Mouse (Mus musculus) mouse embryonic stem cell (cell line): ENCODE results near the gene Pgam1.
"Not testable (repeated sequence)": the region's sequence is repeated elsewhere in the genome, so short reads cannot be mapped to it uniquely, and the experiment has no call there.

Source experiments
- in situ Hi-C, 2 experiments: fragments of 300-500 bp; cut with MboI; formaldehyde crosslinking; loops; 1 replicate in 1 of 2; 3 replicates in 1 of 2; pipeline ENCODE4 v1.14.3; 2019 to 2020; ENCODE audit warnings: low sequenced_read_pairs in 2 of 2, low pct_unique_long_range_greater_than_20kb in 1 of 2, mixed read lengths in 1 of 2; ENCODE audit not compliant: unreplicated experiment in 1 of 2

The Pgam1 gene

GRCm38 (mm10) chr19:41911178-41912073 is at the start of gene Pgam1:
Gene Pgam1, plus strand, starts transcription at chr19:41911923.
- in situ Hi-C loops = no loop called here

- in situ Hi-C loops = no loop called here
Measured at GRCm38 (mm10) chr19:41866707-41867106, 45.0 kb upstream of the Pgam1 start.

GRCm38 (mm10) chr19:41869296-41869695 is 42.4 kb upstream of the Pgam1 start:
- in situ Hi-C loops = no loop called here

- in situ Hi-C loops = not testable (repeated sequence)
Measured at GRCm38 (mm10) chr19:41869946-41870345, 41.8 kb upstream of the Pgam1 start.

GRCm38 (mm10) chr19:41872285-41872684 is 39.4 kb upstream of the Pgam1 start:
- in situ Hi-C loops = no loop called here

GRCm38 (mm10) chr19:41874356-41874755 is 37.4 kb upstream of the Pgam1 start:
- in situ Hi-C loops = no loop called here

- in situ Hi-C loops = no loop called here
Measured at GRCm38 (mm10) chr19:41881842-41882241, 29.9 kb upstream of the Pgam1 start.

GRCm38 (mm10) chr19:41883882-41884281 is 27.8 kb upstream of the Pgam1 start:
- in situ Hi-C loops = no loop called here

- in situ Hi-C loops = no loop called here
Measured at GRCm38 (mm10) chr19:41888191-41888590, 23.5 kb upstream of the Pgam1 start.

- in situ Hi-C loops = no loop called here
Measured at GRCm38 (mm10) chr19:41894959-41895358, 16.8 kb upstream of the Pgam1 start.

GRCm38 (mm10) chr19:41895460-41896318 is 16.0 kb upstream of the Pgam1 start, which contains the start of gene Rrp12:
Gene Rrp12, minus strand, starts transcription at chr19:41896173.
- in situ Hi-C loops = no loop called here

- in situ Hi-C loops = no loop called here
Measured at GRCm38 (mm10) chr19:41896319-41896711, 15.4 kb upstream of the Pgam1 start.

GRCm38 (mm10) chr19:41898860-41899259 is 12.9 kb upstream of the Pgam1 start:
- in situ Hi-C loops = no loop called here

- in situ Hi-C loops = no loop called here
Measured at GRCm38 (mm10) chr19:41900495-41901090, 11.1 kb upstream of the Pgam1 start.

- in situ Hi-C loops = no loop called here
Measured at GRCm38 (mm10) chr19:41901696-41902095, 10.0 kb upstream of the Pgam1 start.

- in situ Hi-C loops = no loop called here
Measured at GRCm38 (mm10) chr19:41902848-41903593, 8.7 kb upstream of the Pgam1 start.

GRCm38 (mm10) chr19:41905246-41905645 is 6.5 kb upstream of the Pgam1 start:
- in situ Hi-C loops = no loop called here

- in situ Hi-C loops = no loop called here
Measured at GRCm38 (mm10) chr19:41906311-41907078, 5.2 kb upstream of the Pgam1 start.
